7 mouse cellular contexts compared by ENCODE assay signal in the genomic region with DNA sequence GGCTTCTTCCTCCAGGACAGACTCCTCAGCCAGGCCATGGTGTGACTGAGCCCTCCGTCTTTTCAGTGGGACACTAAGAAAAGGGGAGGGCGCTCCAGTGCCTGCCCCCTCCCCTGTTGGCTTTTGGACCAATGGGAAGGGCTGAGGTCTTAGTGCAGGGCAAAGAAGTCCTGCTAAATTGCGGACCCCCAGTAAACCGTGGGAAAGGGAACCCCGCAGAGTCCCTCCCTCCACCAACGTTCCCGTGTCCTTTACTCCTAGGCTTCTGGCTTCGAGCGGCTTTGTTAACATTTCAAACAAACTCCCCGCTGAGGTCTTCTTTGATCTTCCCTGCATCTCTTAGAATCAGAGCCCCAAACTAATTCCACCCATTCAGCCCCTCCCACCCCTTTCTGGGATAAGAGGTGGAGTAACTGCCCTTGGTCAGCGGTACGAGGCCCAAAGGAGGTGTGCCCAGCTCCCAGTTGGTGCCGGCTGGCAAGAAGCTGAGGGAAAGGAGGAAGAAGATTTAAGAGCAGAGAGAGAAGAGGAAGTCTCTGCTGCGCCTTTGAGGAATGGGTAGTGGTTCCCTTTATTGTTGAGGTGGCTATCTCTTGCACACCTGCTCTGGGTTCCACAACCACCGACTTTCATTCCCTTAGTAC. TPM values are rescaled to one million over a fixed set of nuclear protein-coding genes. Genes with fewer than 3 reads are reported as not detected.
DNase-seq lines count a peak whose midpoint lies in the region; ATAC-seq and TF ChIP-seq lines count a peak whose summit lies in the region.

No protein-coding gene starts in this region.

- no peaks in the 10 kb centered on the region for H3K27me3 ChIP-seq in MEL (ENCODE audit: control insufficient read depth in 1 of 2, insufficient read depth in 2 of 2, low read length in 2 of 2)

- no peak for TF ChIP-seq RAD21 in MEL (IDR thresholded peaks at IDR 0.05; ENCODE audit: low read depth, low read length)

- peak overlapping the region; percentile 8; the same call in 1 of the 2 replicates for H3K27ac ChIP-seq in MEL (ENCODE audit: control insufficient read depth, low read depth, low read length)

- no peak for TF ChIP-seq CTCF in MEL (IDR thresholded peaks at IDR 0.05 in 2 of 3, conservative IDR thresholded peaks at IDR 0.05 in 1 of 3; ENCODE audit: control insufficient read depth in 1 of 3, insufficient read depth in 1 of 3, low read depth in 2 of 3, low read length in 3 of 3, poor library complexity in 1 of 3, severe bottlenecking in 1 of 3)

- peak; percentile 63 to 85 for TF ChIP-seq EP300 in MEL (IDR thresholded peaks at IDR 0.05; ENCODE audit: low read depth in 1 of 2, low read length in 2 of 2)

- no peaks in the 10 kb centered on the region for H3K9me3 ChIP-seq in MEL (replicated peaks; ENCODE audit: insufficient read depth, low read length)

- H3K9ac ChIP-seq in MEL (ENCODE audit: control insufficient read depth, low read depth, low read length, poor library complexity, severe bottlenecking): peak overlapping the region; percentile 42

- DNase-seq in MEL (ENCODE audit: low read depth, low spot score): peak; percentile 80
- DNase-seq in embryo, embryonic 10 days (ENCODE audit: low spot score): peak; percentile 68
- DNase-seq in kidney, adult 11 months: peak; percentile 66
- no peak for DNase-seq in layer of hippocampus, postnatal 10 days (ENCODE audit: low spot score in 2 of 2)
- no peak for DNase-seq in spleen, postnatal 36 days (ENCODE audit: low spot score in 2 of 2)
- no peak for DNase-seq in natural killer cell, adult 2 months (ENCODE audit: low spot score in 2 of 2)

- ATAC-seq in megakaryocyte, adult 5-6 weeks (ENCODE audit: poor library complexity, severe bottlenecking): peak; percentile 88

- H3K79me2 ChIP-seq in MEL (ENCODE audit: control insufficient read depth, insufficient read depth, low read length, poor library complexity): no peaks in the 10 kb centered on the region

- peaks cover 0 to 10% of the 10 kb centered on the region in 2 experiments; a peak in 2 of 4 replicates for H3K36me3 ChIP-seq in MEL (ENCODE audit: control insufficient read depth in 1 of 2, insufficient read depth in 2 of 2, low read length in 2 of 2)

- 0 out of 4 replicates have a peak, but pooled peaks of 1 of the 2 experiments have one; percentile 14 for TF ChIP-seq POLR2A in MEL (IDR thresholded peaks at IDR 0.05; ENCODE audit: control insufficient read depth in 1 of 2, insufficient read depth in 1 of 2, low read depth in 1 of 2, low read length in 2 of 2, poor library complexity in 1 of 2)

- peaks cover 15 to 44% of the 10 kb centered on the region in 2 experiments for H3K4me1 ChIP-seq in MEL (ENCODE audit: control insufficient read depth in 1 of 2, insufficient read depth in 2 of 2, low read length in 2 of 2)

- H3K4me3 ChIP-seq in MEL (ENCODE audit: control insufficient read depth in 1 of 2, insufficient read depth in 1 of 2, low read depth in 2 of 2, low read length in 2 of 2): peak overlapping the region; percentile 28 to 54

TF ChIP-seq in MEL, 35 proteins besides CTCF, POLR2A, EP300 and RAD21:
- TF ChIP-seq GATA1 (IDR thresholded peaks at IDR 0.05; ENCODE audit: low read depth, low read length) (peak; percentile 57), TAL1 (IDR thresholded peaks at IDR 0.05; ENCODE audit: low read length) (peak; percentile 68), TCF12 (IDR thresholded peaks at IDR 0.05; ENCODE audit: low read depth, low read length) (peak; percentile 54; the same call in 1 of the 2 replicates), ELF1 (IDR thresholded peaks at IDR 0.05; ENCODE audit: low read depth, low read length) (peak; percentile 50; the same call in 1 of the 2 replicates), ETS1 (IDR thresholded peaks at IDR 0.05; ENCODE audit: low read depth, low read length) (peak; percentile 36; the same call in 1 of the 2 replicates), MAFK (IDR thresholded peaks at IDR 0.05; ENCODE audit: borderline replicate concordance, low read depth, low read length) (no peak), MXI1 (IDR thresholded peaks at IDR 0.05; ENCODE audit: low read depth, low read length) (peak; percentile 26; the same call in 1 of the 2 replicates), ZC3H11A (IDR thresholded peaks at IDR 0.05; ENCODE audit: low read depth, low read length) (0 out of 2 replicates have a peak, but pooled peaks have one; percentile 6), SMC3 (IDR thresholded peaks at IDR 0.05; ENCODE audit: low read depth, low read length) (no peak), BHLHE40 (IDR thresholded peaks at IDR 0.05; ENCODE audit: borderline replicate concordance, low read depth, low read length) (0 out of 2 replicates have a peak, but pooled peaks have one; percentile 29), HCFC1 (IDR thresholded peaks at IDR 0.05; ENCODE audit: low read depth, low read length) (0 out of 2 replicates have a peak, but pooled peaks have one; percentile 17), RCOR1 (IDR thresholded peaks at IDR 0.05; ENCODE audit: low read depth, low read length) (peak; percentile 70), NELFE (IDR thresholded peaks at IDR 0.05; ENCODE audit: low read depth, low read length) (no peak; the same call in 1 of the 2 replicates)
TF ChIP-seq in MEL: peak in this region for 10.

RNA-seq across cellular contexts. Expression of a gene that starts 9.6 kb away (rescaled TPM):
- total RNA-seq in MEL (2012; rRNA removed): 0.92 and 1.3 TPM in 2 replicates
- 1 to 10 TPM in 1 of 2 experiments, not detected in 1; 6.9 TPM for polyA plus RNA-seq in MEL (2012; ENCODE audit: insufficient read depth in 1 of 2, insufficient read length in 2 of 2, low read depth in 1 of 2, low replicate concordance in 2 of 2, missing spikeins in 1 of 2)
- total RNA-seq in megakaryocyte, adult 5-6 weeks (2015): not detected in 2 replicates
- total RNA-seq in megakaryocyte, adult 5-6 weeks (2017): not detected in 2 replicates
- 10 to 100 TPM; 11.4 to 12.1 TPM for total RNA-seq in layer of hippocampus, postnatal 10 days (2021)

RNA-seq across cellular contexts. Expression of a gene that starts 35.8 kb away (rescaled TPM):
- 0.13 and 0.31 TPM in 2 replicates for total RNA-seq in MEL (2012; rRNA removed)
- under 1 TPM in 1 of 2 experiments, not detected in 1; 0.43 TPM for polyA plus RNA-seq in MEL (2012; ENCODE audit: insufficient read depth in 1 of 2, insufficient read length in 2 of 2, low read depth in 1 of 2, low replicate concordance in 2 of 2, missing spikeins in 1 of 2)
- not detected in 2 replicates for total RNA-seq in megakaryocyte, adult 5-6 weeks (2015)
- total RNA-seq in megakaryocyte, adult 5-6 weeks (2017): 1.3 TPM in 1 of 2 replicates, not detected in the other
- total RNA-seq in layer of hippocampus, postnatal 10 days (2021): 1 to 10 TPM; 1.6 to 1.7 TPM

Comparison
In these comparisons a context has a peak if more than half of its experiments do, and no peak if none do; other contexts are left out.
1. DNase-seq: peak in MEL (single experiment), embryo, embryonic 10 days (single experiment) and kidney, adult 11 months (single experiment); none in layer of hippocampus, postnatal 10 days (0 of 2), spleen, postnatal 36 days (0 of 2) and natural killer cell, adult 2 months (0 of 2).